Mouse (Mus musculus): ENCODE data around the gene Ifnab.

- TF ChIP-seq POLR2A (IDR thresholded peaks at IDR 0.05; ENCODE audit: extremely low read depth, insufficient read depth, low read length): no peak
- no peak for TF ChIP-seq CTCF (IDR thresholded peaks at IDR 0.05; ENCODE audit: low read depth, low read length)
Measured at GRCm38 (mm10) chr4:88655461-88655860, 35.7 kb downstream of the Ifnab start.

All from liver, adult 2 months (tissue).